Mouse (Mus musculus) lung, postnatal 36 days (tissue): ENCODE measurements at regions not wholly inside any gene's neighbourhood (a gene's known extent, or its start where the extent isn't known, plus 50 kb on each side); places are given as distances from the start of the nearest gene placed in this dataset.
A peak's percentile ranks its signal among the peaks of the same experiment; 100 is the strongest.

Experiments
- DNase-seq: peaks from one replicate; pipeline ENCODE4 v3.0.0; 2022; ENCODE audit warnings: mixed read lengths

- no peak for DNase-seq
Observed at GRCm38 (mm10) chr11:19701198-19701597, 223.0 kb upstream of the Spred2 start.

GRCm38 (mm10) chr11:19708821-19709220, 215.4 kb upstream of the Spred2 start:
- no peak for DNase-seq

- DNase-seq = no peak
Observed at GRCm38 (mm10) chr11:19709337-19709736, 214.8 kb upstream of the Spred2 start.

GRCm38 (mm10) chr11:19713091-19713490, 211.1 kb upstream of the Spred2 start:
- no peak for DNase-seq

GRCm38 (mm10) chr11:19713597-19713996, 210.6 kb upstream of the Spred2 start:
- DNase-seq = no peak

GRCm38 (mm10) chr11:19714211-19714610, 210.0 kb upstream of the Spred2 start:
- no peak for DNase-seq

- DNase-seq = no peak
Observed at GRCm38 (mm10) chr11:19714888-19715595, 209.1 kb upstream of the Spred2 start.

GRCm38 (mm10) chr11:19718165-19718564, 206.0 kb upstream of the Spred2 start:
- DNase-seq = no peak

- no peak for DNase-seq
Observed at GRCm38 (mm10) chr11:19729031-19729430, 195.1 kb upstream of the Spred2 start.

GRCm38 (mm10) chr11:19730747-19731146, 193.4 kb upstream of the Spred2 start:
- DNase-seq = no peak

- no peak for DNase-seq
Observed at GRCm38 (mm10) chr11:19736076-19736475, 188.1 kb upstream of the Spred2 start.

- no peak for DNase-seq
Observed at GRCm38 (mm10) chr11:19736926-19737325, 187.2 kb upstream of the Spred2 start.

GRCm38 (mm10) chr11:19737331-19737730, 186.8 kb upstream of the Spred2 start:
- peak; percentile 18 for DNase-seq

GRCm38 (mm10) chr11:19737807-19738206, 186.4 kb upstream of the Spred2 start:
- no peak for DNase-seq

- DNase-seq = no peak
Observed at GRCm38 (mm10) chr11:19739527-19740151, 184.5 kb upstream of the Spred2 start.

- no peak for DNase-seq
Observed at GRCm38 (mm10) chr11:19740562-19740961, 183.6 kb upstream of the Spred2 start.

GRCm38 (mm10) chr11:19747097-19747972, 176.8 kb upstream of the Spred2 start:
- peak; percentile 38 for DNase-seq

GRCm38 (mm10) chr11:19747973-19748559, 176.1 kb upstream of the Spred2 start:
- peak; percentile 63 for DNase-seq

- no peak for DNase-seq
Observed at GRCm38 (mm10) chr11:19758892-19759291, 165.3 kb upstream of the Spred2 start.

- peak; percentile 78 for DNase-seq
Observed at GRCm38 (mm10) chr11:19760861-19761693, 163.1 kb upstream of the Spred2 start.

GRCm38 (mm10) chr11:19761694-19761976, 162.5 kb upstream of the Spred2 start:
- DNase-seq = no peak

GRCm38 (mm10) chr11:19767316-19767715, 156.9 kb upstream of the Spred2 start:
- DNase-seq = no peak
